Mouse (Mus musculus): ENCODE data around the gene Prr12.

- TF ChIP-seq CTCF (IDR thresholded peaks at IDR 0.05; ENCODE audit: low read depth) (no peak), EP300 (IDR thresholded peaks at IDR 0.05; ENCODE audit: low read depth) (no peak)
Observed at GRCm38 (mm10) chr7:45033722-45034359, 18.8 kb downstream of the Prr12 start.

Measured in liver, postnatal 0 days (tissue).